Mouse (Mus musculus): ENCODE measurements around the gene Zbtb39.

- TF ChIP-seq CTCF (IDR thresholded peaks at IDR 0.05; ENCODE audit: low read depth, low read length) (no peak), GATA2 (IDR thresholded peaks at IDR 0.05; ENCODE audit: borderline replicate concordance, low read depth, low read length) (no peak)
Observed at GRCm38 (mm10) chr10:127755770-127756468, 16.6 kb downstream of the Zbtb39 start.

All from G1E (cell line).